Mouse (Mus musculus): ENCODE data around the gene Xpo5. TPM values are rescaled to one million over a fixed set of nuclear protein-coding genes. Genes with fewer than 3 reads are reported as not detected.

The Xpo5 gene
- polyA plus RNA-seq, 1 experiment: 15.1 TPM

GRCm38 (mm10) chr17:46160686-46161085 is 41.9 kb upstream of the Xpo5 start, which contains the start of gene Gtpbp2:
TSS of gene Gtpbp2 (plus strand) at chr17:46161032.
- TF ChIP-seq CTCF (IDR thresholded peaks at IDR 0.05; ENCODE audit: control insufficient read depth, insufficient read depth, low read length) (no peak), POLR2A (IDR thresholded peaks at IDR 0.05; ENCODE audit: borderline replicate concordance, control insufficient read depth, low read depth, low read length) (peak; percentile 63; the same call in 1 of the 2 replicates)
- Histone ChIP-seq H3K4me3 (replicated peaks; ENCODE audit: control insufficient read depth, low read depth, low read length) (peak within 1 kb of the TSS; percentile 83), H3K27ac (ENCODE audit: control insufficient read depth, insufficient read depth, low read depth, low read length, poor library complexity) (peak within 1 kb of the TSS; percentile 93), H3K4me1 (ENCODE audit: control insufficient read depth, insufficient read depth, low read length) (peaks cover 3% of the 10 kb centered on the region)
- under 1% methylated on average over 23 of the region's 23 CpGs for WGBS

GRCm38 (mm10) chr17:46161179-46161578 is 41.4 kb upstream of the Xpo5 start:
- peak overlapping the region; percentile 83 for H3K4me3 ChIP-seq (replicated peaks; ENCODE audit: control insufficient read depth, low read depth, low read length)
- no peak for TF ChIP-seq CTCF (IDR thresholded peaks at IDR 0.05; ENCODE audit: control insufficient read depth, insufficient read depth, low read length)
- TF ChIP-seq POLR2A (IDR thresholded peaks at IDR 0.05; ENCODE audit: borderline replicate concordance, control insufficient read depth, low read depth, low read length): no peak
- peaks cover 3% of the 10 kb centered on the region for H3K4me1 ChIP-seq (ENCODE audit: control insufficient read depth, insufficient read depth, low read length)
- H3K27ac ChIP-seq (ENCODE audit: control insufficient read depth, insufficient read depth, low read depth, low read length, poor library complexity): peak overlapping the region; percentile 54
- WGBS: under 1% methylated on average over 19 of the region's 19 CpGs

- 40% methylated on average over 9 of the region's 9 CpGs for WGBS
- peak overlapping the region; percentile 54 for H3K27ac ChIP-seq (ENCODE audit: control insufficient read depth, insufficient read depth, low read depth, low read length, poor library complexity)
- no peak for TF ChIP-seq POLR2A (IDR thresholded peaks at IDR 0.05; ENCODE audit: borderline replicate concordance, control insufficient read depth, low read depth, low read length)
- no peak for TF ChIP-seq CTCF (IDR thresholded peaks at IDR 0.05; ENCODE audit: control insufficient read depth, insufficient read depth, low read length)
- H3K4me3 ChIP-seq (replicated peaks; ENCODE audit: control insufficient read depth, low read depth, low read length): peak overlapping the region; percentile 83
- peaks cover 3% of the 10 kb centered on the region for H3K4me1 ChIP-seq (ENCODE audit: control insufficient read depth, insufficient read depth, low read length)
These were observed 40.9 kb upstream of the Xpo5 start for GRCm38 (mm10) chr17:46161710-46162109.

GRCm38 (mm10) chr17:46162551-46162950 is 40.0 kb upstream of the Xpo5 start:
- TF ChIP-seq CTCF (IDR thresholded peaks at IDR 0.05; ENCODE audit: control insufficient read depth, insufficient read depth, low read length) (no peak), POLR2A (IDR thresholded peaks at IDR 0.05; ENCODE audit: borderline replicate concordance, control insufficient read depth, low read depth, low read length) (no peak)
- Histone ChIP-seq H3K27ac (ENCODE audit: control insufficient read depth, insufficient read depth, low read depth, low read length, poor library complexity) (peak overlapping the region; percentile 57), H3K4me1 (ENCODE audit: control insufficient read depth, insufficient read depth, low read length) (peaks cover 1% of the 10 kb centered on the region; the same call in 1 of the 2 replicates), H3K4me3 (replicated peaks; ENCODE audit: control insufficient read depth, low read depth, low read length) (peak overlapping the region; percentile 39)
- 45% methylated on average over 7 of the region's 7 CpGs for WGBS

GRCm38 (mm10) chr17:46162951-46163421 is 39.6 kb upstream of the Xpo5 start:
- H3K4me1 ChIP-seq (ENCODE audit: control insufficient read depth, insufficient read depth, low read length): peaks cover 1% of the 10 kb centered on the region; the same call in 1 of the 2 replicates
- peak overlapping the region; percentile 60 for H3K4me3 ChIP-seq (replicated peaks; ENCODE audit: control insufficient read depth, low read depth, low read length)
- WGBS: 2% methylated on average over 9 of the region's 9 CpGs
- TF ChIP-seq POLR2A (IDR thresholded peaks at IDR 0.05; ENCODE audit: borderline replicate concordance, control insufficient read depth, low read depth, low read length): no peak
- TF ChIP-seq CTCF (IDR thresholded peaks at IDR 0.05; ENCODE audit: control insufficient read depth, insufficient read depth, low read length): no peak
- H3K27ac ChIP-seq (ENCODE audit: control insufficient read depth, insufficient read depth, low read depth, low read length, poor library complexity): peak overlapping the region; percentile 57

GRCm38 (mm10) chr17:46164301-46164700 is 38.3 kb upstream of the Xpo5 start:
- TF ChIP-seq CTCF (IDR thresholded peaks at IDR 0.05; ENCODE audit: control insufficient read depth, insufficient read depth, low read length) (no peak), POLR2A (IDR thresholded peaks at IDR 0.05; ENCODE audit: borderline replicate concordance, control insufficient read depth, low read depth, low read length) (no peak)
- H3K4me3 ChIP-seq (replicated peaks; ENCODE audit: control insufficient read depth, low read depth, low read length): no peak overlapping the region
- WGBS: 90% methylated on average over 8 of the region's 8 CpGs
- H3K27ac ChIP-seq (ENCODE audit: control insufficient read depth, insufficient read depth, low read depth, low read length, poor library complexity): no peak overlapping the region
- peaks cover 1% of the 10 kb centered on the region; the same call in 1 of the 2 replicates for H3K4me1 ChIP-seq (ENCODE audit: control insufficient read depth, insufficient read depth, low read length)

- 93% methylated on average over 10 of the region's 10 CpGs for WGBS
- H3K4me1 ChIP-seq (ENCODE audit: control insufficient read depth, insufficient read depth, low read length): peaks cover 1% of the 10 kb centered on the region; the same call in 1 of the 2 replicates
- no peak overlapping the region for H3K4me3 ChIP-seq (replicated peaks; ENCODE audit: control insufficient read depth, low read depth, low read length)
- TF ChIP-seq CTCF (IDR thresholded peaks at IDR 0.05; ENCODE audit: control insufficient read depth, insufficient read depth, low read length) (no peak), POLR2A (IDR thresholded peaks at IDR 0.05; ENCODE audit: borderline replicate concordance, control insufficient read depth, low read depth, low read length) (no peak)
- no peak overlapping the region for H3K27ac ChIP-seq (ENCODE audit: control insufficient read depth, insufficient read depth, low read depth, low read length, poor library complexity)
These were observed 37.8 kb upstream of the Xpo5 start for GRCm38 (mm10) chr17:46164791-46165190.

GRCm38 (mm10) chr17:46165460-46165859 is 37.1 kb upstream of the Xpo5 start:
- H3K27ac ChIP-seq (ENCODE audit: control insufficient read depth, insufficient read depth, low read depth, low read length, poor library complexity): no peak overlapping the region
- H3K4me3 ChIP-seq (replicated peaks; ENCODE audit: control insufficient read depth, low read depth, low read length): no peak overlapping the region
- 92% methylated on average over 12 of the region's 12 CpGs for WGBS
- TF ChIP-seq POLR2A (IDR thresholded peaks at IDR 0.05; ENCODE audit: borderline replicate concordance, control insufficient read depth, low read depth, low read length) (no peak), CTCF (IDR thresholded peaks at IDR 0.05; ENCODE audit: control insufficient read depth, insufficient read depth, low read length) (no peak)
- H3K4me1 ChIP-seq (ENCODE audit: control insufficient read depth, insufficient read depth, low read length): peaks cover 1% of the 10 kb centered on the region; the same call in 1 of the 2 replicates

Measured in bone marrow, adult 2 months (tissue).